Mouse (Mus musculus) intestine, embryonic 16.5 days (tissue): ENCODE measurements around the gene Fam129a. TPM values are rescaled to one million over a fixed set of nuclear protein-coding genes. Genes with fewer than 3 reads are reported as not detected.

Experiments
- polyA plus RNA-seq: library from polyadenylated mRNA; unstranded; fragments of >200 nt; fragmentation: Nextera tagmentation; extraction: Ambion mirVana; gene quantifications from 2 replicates; pipeline ENCODE4 v1.2.1, GENCODE M21; 2015

The Fam129a gene
- polyA plus RNA-seq, 1 experiment from 2014 or later = 10.7 TPM

Other genes with a start within 250 kb of the Fam129a start
- 331 and 345 TPM in 2 replicates for gene Ivns1abp, start 226.7 kb upstream of the Fam129a start, polyA plus RNA-seq
- 30.9 and 31.9 TPM in 2 replicates for gene Swt1, start 142.7 kb upstream of the Fam129a start, polyA plus RNA-seq
- gene Trmt1l, start 142.6 kb upstream of the Fam129a start, polyA plus RNA-seq = 35.7 and 37.2 TPM in 2 replicates
- gene Rnf2, start 70.2 kb upstream of the Fam129a start, polyA plus RNA-seq = 56.3 and 59.2 TPM in 2 replicates
- gene Edem3, start 184.2 kb downstream of the Fam129a start, polyA plus RNA-seq = 8.8 and 11.1 TPM in 2 replicates